Mouse (Mus musculus) kidney, adult 2 months (tissue): Measurements from ENCODE around the gene Vmn2r84.
"Not testable (repeated sequence)": the region's sequence is repeated elsewhere in the genome, so short reads cannot be mapped to it uniquely, and the experiment has no call there.

Source experiments
- CTCF ChIP-seq: fragments of 200-500 bp; conservative IDR thresholded peaks from 2 replicates; pipeline ENCODE4 v1.5.1; 2011; ENCODE audit warnings: low read depth, mild to moderate bottlenecking, control low read depth, low read length, moderate library complexity, mixed read lengths; ENCODE audit not compliant: insufficient read depth, insufficient read length
- POLR2A ChIP-seq: fragments of 200-500 bp; IDR thresholded peaks from one replicate; pipeline ENCODE4 v1.6.1; 2011; ENCODE audit warnings: low read depth, low read length, control low read depth

DNA sequence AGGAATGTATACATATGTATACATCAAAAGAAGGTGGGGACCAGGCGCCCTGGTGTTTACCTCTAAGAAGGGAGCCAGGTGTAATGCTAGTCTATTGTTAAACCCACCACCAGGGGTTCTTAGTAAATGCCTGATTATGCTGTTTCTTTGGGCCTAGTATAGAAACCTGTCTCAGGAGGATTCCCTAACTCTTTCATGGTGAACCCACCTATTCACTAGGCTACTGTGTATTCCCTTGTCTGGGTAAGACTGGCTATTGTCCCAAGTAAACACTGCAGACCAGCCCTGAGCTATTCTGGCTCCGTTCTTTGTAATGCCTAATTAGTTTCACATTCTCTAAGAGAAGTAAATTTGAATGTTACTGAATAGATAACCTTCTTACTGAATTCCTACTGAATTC lies 25.8 kb upstream of the Vmn2r84 start:
- TF ChIP-seq CTCF, POLR2A: not testable (repeated sequence)
